Mouse (Mus musculus) hindbrain, embryonic 16.5 days (tissue): Measurements from ENCODE around the gene Plcg1. TPM values are rescaled to one million over a fixed set of nuclear protein-coding genes. Genes with fewer than 3 reads are reported as not detected.

Source experiments
- ATAC-seq: fragments of 200-750 bp; cut with Nextera tagmentation; 2 replicates; pipeline ENCODE4 v1.8.0; 2017; ENCODE audit warnings: moderate TSS enrichment, moderate library complexity
- H3K27ac ChIP-seq: fragments of 300-500 bp; sonication (generic); 2 replicates; pipeline ENCODE4 v1.5.1; 2014; ENCODE audit warnings: low read depth, mild to moderate bottlenecking, control low read depth, low read length, moderate library complexity
- H3K27me3 ChIP-seq: fragments of 300-500 bp; sonication (generic); replicated peaks from 2 replicates; pipeline ENCODE4 v1.6.1; 2014; ENCODE audit warnings: low read length; ENCODE audit not compliant: control insufficient read depth, insufficient read depth
- H3K36me3 ChIP-seq: fragments of 300-500 bp; sonication (generic); 2 replicates; pipeline ENCODE4 v1.6.1; 2014; ENCODE audit warnings: mild to moderate bottlenecking, low read length, moderate library complexity, mixed read lengths; ENCODE audit not compliant: control insufficient read depth, insufficient read depth
- H3K4me1 ChIP-seq: fragments of 300-500 bp; sonication (generic); 2 replicates; pipeline ENCODE4 v1.6.1; 2014; ENCODE audit warnings: low read depth, low read length; ENCODE audit not compliant: control insufficient read depth, insufficient read depth
- H3K4me2 ChIP-seq: fragments of 300-500 bp; sonication (generic); 2 replicates; pipeline ENCODE4 v1.6.1; 2014; ENCODE audit warnings: mild to moderate bottlenecking, low read length, control low read depth, moderate library complexity
- H3K4me3 ChIP-seq: fragments of 300-500 bp; sonication (generic); 2 replicates; pipeline ENCODE4 v1.5.1; 2014; ENCODE audit warnings: mild to moderate bottlenecking, low read length, control low read depth, moderate library complexity
- H3K9ac ChIP-seq: fragments of 300-500 bp; sonication (generic); 2 replicates; pipeline ENCODE4 v1.6.1; 2014; ENCODE audit warnings: low read depth, mild to moderate bottlenecking, control low read depth, low read length, moderate library complexity
- H3K9me3 ChIP-seq: fragments of 300-500 bp; sonication (generic); 2 replicates; pipeline ENCODE4 v1.6.1; 2014; ENCODE audit warnings: mild to moderate bottlenecking, low read length, moderate library complexity; ENCODE audit not compliant: control insufficient read depth
- WGBS: fragments of 180-500 bp; shearing (Covaris S2); extraction: QIAGEN DNeasy Blood & Tissue Kit; methylation state at CpG from one replicate; pipeline ENCODE4 v1.1.7; 2014; 5-methylcytosine and 5-hydroxymethylcytosine counted together
- polyA plus RNA-seq: library from polyadenylated mRNA; unstranded; fragments of >200 nt; fragmentation: Nextera tagmentation; extraction: Ambion mirVana; gene quantifications from 2 replicates; pipeline ENCODE4 v1.2.1, GENCODE M21; 2015

The Plcg1 gene
- polyA plus RNA-seq, result 41.5 and 54.8 TPM in 2 replicates

GRCm38 (mm10) chr2:160731117-160731838, at the start of gene Plcg1:
TSS of gene Plcg1 (plus strand) at chr2:160731300.
- ATAC-seq, result peak; percentile 94
- Histone ChIP-seq H3K4me2 (peak within 1 kb of the TSS; percentile 89), H3K27me3 (no peaks in the 10 kb centered on the region), H3K4me3 (peak within 1 kb of the TSS; percentile 96), H3K4me1 (peaks cover 36% of the 10 kb centered on the region), H3K9ac (peak within 1 kb of the TSS; percentile 100), H3K9me3 (no peaks in the 10 kb centered on the region), H3K27ac (peak within 1 kb of the TSS; percentile 98), H3K36me3 (no peaks in the 10 kb centered on the region)
- WGBS, result under 1% methylated on average over 55 of the region's 99 CpGs

GRCm38 (mm10) chr2:160700271-160700670, 30.8 kb upstream of the Plcg1 start:
- peaks cover 23% of the 10 kb centered on the region for H3K36me3 ChIP-seq
- no peak overlapping the region for H3K27ac ChIP-seq
- 77% methylated on average over 5 of the region's 5 CpGs for WGBS
- no peak overlapping the region for H3K4me3 ChIP-seq
- H3K27me3 ChIP-seq, result no peaks in the 10 kb centered on the region
- no peak for ATAC-seq
- no peak overlapping the region for H3K9ac ChIP-seq
- H3K4me1 ChIP-seq, result no peaks in the 10 kb centered on the region
- no peaks in the 10 kb centered on the region for H3K9me3 ChIP-seq
- no peak overlapping the region for H3K4me2 ChIP-seq

GRCm38 (mm10) chr2:160701603-160702002, 29.5 kb upstream of the Plcg1 start:
- Histone ChIP-seq H3K9ac (no peak overlapping the region), H3K27me3 (no peaks in the 10 kb centered on the region), H3K4me3 (no peak overlapping the region), H3K9me3 (no peaks in the 10 kb centered on the region), H3K4me2 (no peak overlapping the region), H3K4me1 (no peaks in the 10 kb centered on the region), H3K36me3 (peaks cover 24% of the 10 kb centered on the region), H3K27ac (no peak overlapping the region)
- ATAC-seq, result no peak
- 85% methylated on average over 3 of the region's 3 CpGs for WGBS

GRCm38 (mm10) chr2:160702824-160703223, 28.3 kb upstream of the Plcg1 start:
- no peaks in the 10 kb centered on the region for H3K4me1 ChIP-seq
- H3K36me3 ChIP-seq, result peaks cover 24% of the 10 kb centered on the region
- no peaks in the 10 kb centered on the region for H3K9me3 ChIP-seq
- no peak overlapping the region for H3K4me2 ChIP-seq
- no peak for ATAC-seq
- H3K27ac ChIP-seq, result no peak overlapping the region
- H3K9ac ChIP-seq, result no peak overlapping the region
- no peaks in the 10 kb centered on the region for H3K27me3 ChIP-seq
- H3K4me3 ChIP-seq, result no peak overlapping the region

GRCm38 (mm10) chr2:160707673-160708072, 23.4 kb upstream of the Plcg1 start:
- H3K4me1 ChIP-seq, result no peaks in the 10 kb centered on the region
- H3K9ac ChIP-seq, result no peak overlapping the region
- no peak for ATAC-seq
- no peaks in the 10 kb centered on the region for H3K27me3 ChIP-seq
- no peaks in the 10 kb centered on the region for H3K9me3 ChIP-seq
- H3K4me2 ChIP-seq, result no peak overlapping the region
- WGBS, result 77% methylated on average over 3 of the region's 3 CpGs
- H3K4me3 ChIP-seq, result no peak overlapping the region
- no peak overlapping the region for H3K27ac ChIP-seq
- peaks cover 8% of the 10 kb centered on the region for H3K36me3 ChIP-seq

- 66% methylated on average over 4 of the region's 4 CpGs for WGBS
- no peaks in the 10 kb centered on the region for H3K9me3 ChIP-seq
- peaks cover 40% of the 10 kb centered on the region for H3K36me3 ChIP-seq
- H3K27me3 ChIP-seq, result no peaks in the 10 kb centered on the region
- no peak overlapping the region for H3K4me2 ChIP-seq
- no peaks in the 10 kb centered on the region; the same call in 1 of the 2 replicates for H3K4me1 ChIP-seq
- no peak overlapping the region; the same call in 1 of the 2 replicates for H3K27ac ChIP-seq
- H3K9ac ChIP-seq, result no peak overlapping the region
- H3K4me3 ChIP-seq, result no peak overlapping the region
- no peak for ATAC-seq
Measured at GRCm38 (mm10) chr2:160715463-160716030, 15.6 kb upstream of the Plcg1 start.

- no peaks in the 10 kb centered on the region for H3K27me3 ChIP-seq
- no peak for ATAC-seq
- H3K4me1 ChIP-seq, result no peaks in the 10 kb centered on the region; the same call in 1 of the 2 replicates
- no peak overlapping the region for H3K27ac ChIP-seq
- H3K9ac ChIP-seq, result no peak overlapping the region
- no peak overlapping the region for H3K4me3 ChIP-seq
- H3K9me3 ChIP-seq, result no peaks in the 10 kb centered on the region
- no peak overlapping the region for H3K4me2 ChIP-seq
- H3K36me3 ChIP-seq, result peaks cover 49% of the 10 kb centered on the region
- WGBS, result 78% methylated on average over 5 of the region's 5 CpGs
Measured at GRCm38 (mm10) chr2:160717269-160717668, 13.8 kb upstream of the Plcg1 start.

- Histone ChIP-seq H3K9me3 (no peaks in the 10 kb centered on the region), H3K9ac (no peak overlapping the region), H3K4me2 (no peak overlapping the region), H3K27ac (no peak overlapping the region), H3K4me3 (no peak overlapping the region), H3K36me3 (peaks cover 57% of the 10 kb centered on the region), H3K27me3 (no peaks in the 10 kb centered on the region), H3K4me1 (no peaks in the 10 kb centered on the region; the same call in 1 of the 2 replicates)
- ATAC-seq, result peak; percentile 60; the same call in 1 of the 2 replicates
- WGBS, result 76% methylated on average over 3 of the region's 3 CpGs
Measured at GRCm38 (mm10) chr2:160718811-160719210, 12.3 kb upstream of the Plcg1 start.

GRCm38 (mm10) chr2:160722714-160723113, 8.4 kb upstream of the Plcg1 start:
- ATAC-seq, result no peak
- H3K36me3 ChIP-seq, result peaks cover 37% of the 10 kb centered on the region
- H3K9ac ChIP-seq, result no peak overlapping the region
- no peaks in the 10 kb centered on the region for H3K27me3 ChIP-seq
- no peaks in the 10 kb centered on the region for H3K4me1 ChIP-seq
- WGBS, result 83% methylated on average over 4 of the region's 4 CpGs
- no peak overlapping the region for H3K4me2 ChIP-seq
- H3K27ac ChIP-seq, result no peak overlapping the region
- no peaks in the 10 kb centered on the region for H3K9me3 ChIP-seq
- no peak overlapping the region for H3K4me3 ChIP-seq
